Mouse (Mus musculus): ENCODE data around the gene Eno3.

GRCm38 (mm10) chr11:70689578-70689977 lies 32.6 kb downstream of the Eno3 start:
- TF ChIP-seq EP300 (optimal IDR thresholded peaks at IDR 0.05) = no peak
- TF ChIP-seq CTCF (IDR thresholded peaks at IDR 0.05; ENCODE audit: low read depth) = no peak
